Mouse (Mus musculus): ENCODE measurements around the gene Cyp27b1. TPM values are rescaled to one million over a fixed set of nuclear protein-coding genes. Genes with fewer than 3 reads are reported as not detected.

The Cyp27b1 gene
- polyA plus RNA-seq, 1 experiment from 2014 or later, result not detected

DNA sequence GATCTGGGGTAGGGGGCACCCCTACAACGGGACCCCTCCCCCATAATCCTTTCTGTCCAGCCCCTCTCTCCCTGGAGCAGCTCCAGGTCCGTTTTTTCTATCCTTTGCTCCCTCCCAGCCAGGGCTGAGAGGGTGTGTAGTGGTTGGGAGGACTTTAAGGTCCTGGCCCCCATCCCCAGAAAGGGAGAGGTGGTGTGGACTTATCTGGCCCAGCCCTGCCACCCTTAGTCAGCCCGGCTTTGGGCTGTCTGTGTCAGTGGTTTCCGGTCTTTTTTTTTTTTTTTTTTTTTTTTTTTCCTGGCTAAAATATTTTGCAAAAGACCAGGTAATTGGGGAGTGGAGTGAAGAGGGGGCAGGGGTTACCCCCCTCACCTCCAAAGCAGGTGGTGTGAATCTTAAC is 44.7 kb downstream of the Cyp27b1 start:
- H3K4me2 ChIP-seq (replicated peaks; ENCODE audit: low read depth), result no peak overlapping the region
- H3K36me3 ChIP-seq (ENCODE audit: control insufficient read depth, insufficient read depth), result peaks cover 28% of the 10 kb centered on the region
- no peak for TF ChIP-seq CTCF (IDR thresholded peaks at IDR 0.05; ENCODE audit: low read depth)
- no peak overlapping the region for H3K4me3 ChIP-seq (ENCODE audit: low read depth, low read length)
- ATAC-seq, result no peak
- no peaks in the 10 kb centered on the region for H3K9me3 ChIP-seq (ENCODE audit: control insufficient read depth)
- H3K27me3 ChIP-seq (replicated peaks; ENCODE audit: control insufficient read depth, insufficient read depth, low read length), result peaks cover 43% of the 10 kb centered on the region
- H3K4me1 ChIP-seq (replicated peaks; ENCODE audit: control insufficient read depth, insufficient read depth, low read length), result no peaks in the 10 kb centered on the region; the same call in 1 of the 2 replicates
- no peak overlapping the region for H3K27ac ChIP-seq (ENCODE audit: low read depth, low read length)
- H3K9ac ChIP-seq (ENCODE audit: low read depth, low read length), result no peak overlapping the region
- WGBS, result 40% methylated on average over 4 of the region's 4 CpGs

DNA sequence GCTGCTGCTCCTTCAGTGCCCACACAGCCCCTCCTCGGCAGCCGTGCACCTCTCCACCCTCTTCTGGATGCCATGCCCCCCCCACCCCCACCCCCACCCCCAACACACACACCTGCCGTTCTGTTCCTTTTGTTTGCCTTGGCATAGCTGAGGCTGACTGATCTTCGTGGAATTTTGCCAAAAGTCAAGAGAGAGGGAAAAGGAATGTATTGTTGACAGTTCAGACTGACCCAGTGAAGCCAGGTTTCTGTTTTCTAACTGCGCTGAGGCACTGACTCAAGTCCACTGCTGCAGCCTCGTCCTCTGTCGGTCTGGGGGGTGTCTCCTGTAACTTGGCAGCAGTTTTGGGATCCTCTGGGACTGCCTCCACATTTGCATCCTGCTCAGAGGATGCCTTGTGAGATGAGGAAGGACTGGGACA is 46.3 kb downstream of the Cyp27b1 start:
- no peak for ATAC-seq
- H3K9me3 ChIP-seq (ENCODE audit: control insufficient read depth), result no peaks in the 10 kb centered on the region
- H3K9ac ChIP-seq (ENCODE audit: low read depth, low read length), result no peak overlapping the region
- H3K4me2 ChIP-seq (replicated peaks; ENCODE audit: low read depth), result no peak overlapping the region
- TF ChIP-seq CTCF (IDR thresholded peaks at IDR 0.05; ENCODE audit: low read depth), result no peak
- H3K4me3 ChIP-seq (ENCODE audit: low read depth, low read length), result no peak overlapping the region
- H3K27me3 ChIP-seq (replicated peaks; ENCODE audit: control insufficient read depth, insufficient read depth, low read length), result peaks cover 33% of the 10 kb centered on the region
- H3K36me3 ChIP-seq (ENCODE audit: control insufficient read depth, insufficient read depth), result peaks cover 45% of the 10 kb centered on the region
- 24% methylated on average over 6 of the region's 7 CpGs for WGBS
- no peak overlapping the region for H3K27ac ChIP-seq (ENCODE audit: low read depth, low read length)
- no peaks in the 10 kb centered on the region; the same call in 1 of the 2 replicates for H3K4me1 ChIP-seq (replicated peaks; ENCODE audit: control insufficient read depth, insufficient read depth, low read length)

DNA sequence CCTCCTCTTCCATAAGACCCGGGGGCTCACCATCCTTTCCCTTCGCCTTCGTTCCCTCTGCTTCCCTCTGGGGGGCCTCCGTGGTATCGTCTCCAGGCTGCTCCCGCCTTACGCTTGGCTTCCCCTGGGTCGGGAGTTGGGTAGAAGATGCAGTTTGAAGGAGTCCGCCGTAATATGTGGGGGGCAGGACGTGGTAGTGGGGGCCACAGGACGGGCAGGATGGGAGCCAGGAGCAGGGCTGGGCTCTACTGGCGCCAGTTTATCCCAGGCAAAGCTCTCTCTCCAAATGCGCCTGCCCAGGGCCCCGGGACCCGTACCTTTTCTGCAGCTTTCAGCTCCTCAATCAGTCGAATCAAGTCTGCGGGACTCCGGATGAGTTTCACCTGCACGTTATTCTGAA is 50.5 kb downstream of the Cyp27b1 start:
- Histone ChIP-seq H3K36me3 (ENCODE audit: control insufficient read depth, insufficient read depth) (peaks cover 55% of the 10 kb centered on the region), H3K4me3 (ENCODE audit: low read depth, low read length) (no peak overlapping the region), H3K27me3 (replicated peaks; ENCODE audit: control insufficient read depth, insufficient read depth, low read length) (no peaks in the 10 kb centered on the region), H3K9ac (ENCODE audit: low read depth, low read length) (no peak overlapping the region), H3K9me3 (ENCODE audit: control insufficient read depth) (no peaks in the 10 kb centered on the region), H3K4me2 (replicated peaks; ENCODE audit: low read depth) (no peak overlapping the region), H3K4me1 (replicated peaks; ENCODE audit: control insufficient read depth, insufficient read depth, low read length) (no peaks in the 10 kb centered on the region), H3K27ac (ENCODE audit: low read depth, low read length) (no peak overlapping the region)
- 86% methylated on average over 20 of the region's 20 CpGs for WGBS
- no peak for ATAC-seq
- TF ChIP-seq CTCF (IDR thresholded peaks at IDR 0.05; ENCODE audit: low read depth), result no peak

DNA sequence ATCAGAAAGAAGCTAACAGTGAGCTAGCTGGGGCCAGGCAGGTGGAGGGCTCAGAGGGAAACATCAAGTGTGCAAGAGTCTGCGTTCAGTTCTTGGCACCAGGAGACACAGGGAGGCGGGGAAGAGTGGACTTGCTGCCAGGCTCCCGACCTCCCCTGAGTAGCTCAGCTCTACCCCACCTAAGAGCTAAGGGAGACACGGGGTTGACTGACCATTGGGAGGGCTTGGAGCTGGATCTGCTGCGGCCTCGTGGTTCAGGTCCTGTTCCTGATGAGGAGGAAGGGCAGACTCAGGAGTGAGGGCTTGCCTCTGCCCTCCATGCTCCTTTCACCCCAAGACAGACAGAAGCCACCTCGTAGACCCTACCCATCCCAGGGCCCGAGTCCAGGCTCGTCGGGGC is 51.1 kb downstream of the Cyp27b1 start:
- H3K4me1 ChIP-seq (replicated peaks; ENCODE audit: control insufficient read depth, insufficient read depth, low read length), result no peaks in the 10 kb centered on the region
- TF ChIP-seq CTCF (IDR thresholded peaks at IDR 0.05; ENCODE audit: low read depth), result no peak
- H3K27ac ChIP-seq (ENCODE audit: low read depth, low read length), result no peak overlapping the region
- no peak overlapping the region for H3K9ac ChIP-seq (ENCODE audit: low read depth, low read length)
- no peaks in the 10 kb centered on the region for H3K27me3 ChIP-seq (replicated peaks; ENCODE audit: control insufficient read depth, insufficient read depth, low read length)
- ATAC-seq, result no peak
- no peaks in the 10 kb centered on the region for H3K9me3 ChIP-seq (ENCODE audit: control insufficient read depth)
- H3K4me3 ChIP-seq (ENCODE audit: low read depth, low read length), result no peak overlapping the region
- 90% methylated on average over 10 of the region's 10 CpGs for WGBS
- H3K4me2 ChIP-seq (replicated peaks; ENCODE audit: low read depth), result no peak overlapping the region
- peaks cover 55% of the 10 kb centered on the region for H3K36me3 ChIP-seq (ENCODE audit: control insufficient read depth, insufficient read depth)

DNA sequence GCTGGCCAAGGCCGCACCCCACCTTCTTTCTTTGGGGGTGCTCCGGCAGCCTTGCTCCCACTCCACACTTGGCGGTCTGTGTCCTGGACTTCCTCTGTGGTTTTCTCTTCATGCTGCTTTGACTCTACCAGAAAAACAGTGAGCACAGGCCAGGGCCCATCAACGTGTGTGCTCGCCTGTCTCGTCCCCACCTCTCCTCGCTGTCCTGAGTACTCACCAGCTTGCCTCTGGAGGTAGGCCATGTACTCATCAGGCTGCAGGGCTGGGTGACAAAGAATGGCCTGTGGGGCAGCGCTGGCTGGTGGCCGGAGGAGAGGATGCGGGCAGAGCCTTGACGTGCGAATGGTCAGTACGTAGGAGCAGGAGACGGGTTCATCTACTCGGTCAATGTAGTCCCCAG is 51.8 kb downstream of the Cyp27b1 start:
- H3K4me2 ChIP-seq (replicated peaks; ENCODE audit: low read depth), result no peak overlapping the region
- no peak for ATAC-seq
- no peak overlapping the region for H3K9ac ChIP-seq (ENCODE audit: low read depth, low read length)
- WGBS, result 91% methylated on average over 15 of the region's 15 CpGs
- no peaks in the 10 kb centered on the region for H3K9me3 ChIP-seq (ENCODE audit: control insufficient read depth)
- H3K36me3 ChIP-seq (ENCODE audit: control insufficient read depth, insufficient read depth), result peaks cover 56% of the 10 kb centered on the region
- no peak overlapping the region for H3K27ac ChIP-seq (ENCODE audit: low read depth, low read length)
- no peak for TF ChIP-seq CTCF (IDR thresholded peaks at IDR 0.05; ENCODE audit: low read depth)
- no peak overlapping the region for H3K4me3 ChIP-seq (ENCODE audit: low read depth, low read length)
- no peaks in the 10 kb centered on the region for H3K4me1 ChIP-seq (replicated peaks; ENCODE audit: control insufficient read depth, insufficient read depth, low read length)
- H3K27me3 ChIP-seq (replicated peaks; ENCODE audit: control insufficient read depth, insufficient read depth, low read length), result no peaks in the 10 kb centered on the region

DNA sequence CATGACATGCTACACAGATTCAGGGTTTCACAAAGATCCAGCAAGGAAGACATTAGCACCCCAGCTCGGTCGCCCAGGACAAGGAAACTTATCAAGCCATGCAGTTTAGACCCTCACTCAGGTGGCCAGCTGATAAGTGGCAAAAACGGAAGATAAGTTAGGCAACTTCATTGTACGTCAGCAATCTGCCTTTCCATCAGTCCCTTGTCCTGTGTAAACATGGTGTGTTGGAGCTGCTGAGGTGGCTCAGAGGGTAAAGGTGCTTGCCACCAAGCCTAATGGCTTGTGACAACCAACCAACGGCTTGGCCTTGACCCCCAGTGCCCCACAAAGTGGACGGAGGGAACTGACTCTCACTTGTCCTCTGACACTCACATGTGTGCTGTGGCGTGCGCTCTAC is 52.4 kb downstream of the Cyp27b1 start:
- no peak overlapping the region for H3K27ac ChIP-seq (ENCODE audit: low read depth, low read length)
- no peak overlapping the region for H3K4me3 ChIP-seq (ENCODE audit: low read depth, low read length)
- H3K9ac ChIP-seq (ENCODE audit: low read depth, low read length), result no peak overlapping the region
- H3K36me3 ChIP-seq (ENCODE audit: control insufficient read depth, insufficient read depth), result peaks cover 54% of the 10 kb centered on the region
- ATAC-seq, result peak; percentile 70
- H3K4me1 ChIP-seq (replicated peaks; ENCODE audit: control insufficient read depth, insufficient read depth, low read length), result no peaks in the 10 kb centered on the region
- 54% methylated on average over 8 of the region's 8 CpGs for WGBS
- no peaks in the 10 kb centered on the region for H3K9me3 ChIP-seq (ENCODE audit: control insufficient read depth)
- H3K27me3 ChIP-seq (replicated peaks; ENCODE audit: control insufficient read depth, insufficient read depth, low read length), result no peaks in the 10 kb centered on the region
- H3K4me2 ChIP-seq (replicated peaks; ENCODE audit: low read depth), result no peak overlapping the region
- TF ChIP-seq CTCF (IDR thresholded peaks at IDR 0.05; ENCODE audit: low read depth), result no peak

DNA sequence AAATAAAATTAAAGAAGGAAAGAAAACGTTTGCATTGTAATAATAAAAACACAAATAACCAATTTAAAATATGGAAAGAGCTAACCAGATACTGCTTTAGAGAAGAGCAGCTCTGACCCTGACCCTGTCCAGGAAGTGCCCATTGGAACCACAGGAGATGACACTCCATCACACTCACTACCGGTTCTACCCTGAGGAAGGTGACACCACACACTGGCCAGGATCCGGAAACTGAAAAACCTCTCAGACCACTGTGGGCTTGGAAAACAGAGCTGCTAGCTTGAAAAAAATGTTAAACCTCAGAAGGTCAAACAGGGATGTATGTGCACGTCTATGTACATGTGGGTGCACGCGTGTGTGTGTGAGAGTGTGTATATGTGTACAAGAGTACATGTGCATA is 53.1 kb downstream of the Cyp27b1 start:
- Histone ChIP-seq H3K4me1 (replicated peaks; ENCODE audit: control insufficient read depth, insufficient read depth, low read length) (no peaks in the 10 kb centered on the region), H3K27ac (ENCODE audit: low read depth, low read length) (no peak overlapping the region; the same call in 1 of the 2 replicates), H3K27me3 (replicated peaks; ENCODE audit: control insufficient read depth, insufficient read depth, low read length) (no peaks in the 10 kb centered on the region), H3K36me3 (ENCODE audit: control insufficient read depth, insufficient read depth) (peaks cover 47% of the 10 kb centered on the region), H3K4me2 (replicated peaks; ENCODE audit: low read depth) (no peak overlapping the region), H3K4me3 (ENCODE audit: low read depth, low read length) (no peak overlapping the region), H3K9me3 (ENCODE audit: control insufficient read depth) (no peaks in the 10 kb centered on the region), H3K9ac (ENCODE audit: low read depth, low read length) (no peak overlapping the region)
- 85% methylated on average over 6 of the region's 6 CpGs for WGBS
- TF ChIP-seq CTCF (IDR thresholded peaks at IDR 0.05; ENCODE audit: low read depth), result no peak
- no peak for ATAC-seq

MicroRNAs within 50 kb of the gene (microRNA counts, 519-probe panel; counts per million panel counts)
- not detected for microRNA mmu-miR-546

Small RNA genes lying within 50 kb of the gene (microRNA-seq; reads per million reads assigned to microRNA genes)
- not detected for gene Mir546

Other genes with a start within 250 kb of the Cyp27b1 start
- gene Atp23, start 146.9 kb upstream of the Cyp27b1 start, polyA plus RNA-seq (2015; fragmentation: Nextera tagmentation; extraction: Ambion mirVana), result 7.7 and 8.0 TPM in 2 replicates
- gene Ctdsp2, start 69.5 kb upstream of the Cyp27b1 start, polyA plus RNA-seq (2015; fragmentation: Nextera tagmentation; extraction: Ambion mirVana), result 43.1 and 46.7 TPM in 2 replicates
- gene Avil, start 47.5 kb upstream of the Cyp27b1 start, polyA plus RNA-seq (2015; fragmentation: Nextera tagmentation; extraction: Ambion mirVana), result 0.20 and 0.52 TPM in 2 replicates
- 42.4 and 43.7 TPM in 2 replicates for gene Tsfm, start 17.4 kb upstream of the Cyp27b1 start, polyA plus RNA-seq (2015; fragmentation: Nextera tagmentation; extraction: Ambion mirVana)
- gene Mettl1, start 6.8 kb upstream of the Cyp27b1 start, polyA plus RNA-seq (2015; fragmentation: Nextera tagmentation; extraction: Ambion mirVana), result 19.8 and 22.1 TPM in 2 replicates
- gene Eef1akmt3, start 6.7 kb upstream of the Cyp27b1 start, polyA plus RNA-seq (2015; fragmentation: Nextera tagmentation; extraction: Ambion mirVana), result 0.16 and 0.17 TPM in 2 replicates
- 0.91 and 1.1 TPM in 2 replicates for gene March9, start 11.9 kb downstream of the Cyp27b1 start, polyA plus RNA-seq (2015; fragmentation: Nextera tagmentation; extraction: Ambion mirVana)
- gene Cdk4, start 15.3 kb downstream of the Cyp27b1 start, polyA plus RNA-seq (2015; fragmentation: Nextera tagmentation; extraction: Ambion mirVana), result 500 and 515 TPM in 2 replicates
- 264 and 300 TPM in 2 replicates for gene Tspan31, start 22.0 kb downstream of the Cyp27b1 start, polyA plus RNA-seq (2015; fragmentation: Nextera tagmentation; extraction: Ambion mirVana)
- 0.07 and 0.20 TPM in 2 replicates for gene Agap2, start 27.0 kb downstream of the Cyp27b1 start, polyA plus RNA-seq (2015; fragmentation: Nextera tagmentation; extraction: Ambion mirVana)
- gene Os9, start 72.9 kb downstream of the Cyp27b1 start, polyA plus RNA-seq (2015; fragmentation: Nextera tagmentation; extraction: Ambion mirVana), result 113 and 116 TPM in 2 replicates
- 29.4 and 34.1 TPM in 2 replicates for gene B4galnt1, start 117.0 kb downstream of the Cyp27b1 start, polyA plus RNA-seq (2015; fragmentation: Nextera tagmentation; extraction: Ambion mirVana)
- 0.52 and 0.65 TPM in 2 replicates for gene Slc26a10, start 132.4 kb downstream of the Cyp27b1 start, polyA plus RNA-seq (2015; fragmentation: Nextera tagmentation; extraction: Ambion mirVana)
- gene Arhgef25, start 141.8 kb downstream of the Cyp27b1 start, polyA plus RNA-seq (2015; fragmentation: Nextera tagmentation; extraction: Ambion mirVana), result 14.4 and 15.1 TPM in 2 replicates
- 22.2 and 24.6 TPM in 2 replicates for gene Dtx3, start 147.5 kb downstream of the Cyp27b1 start, polyA plus RNA-seq (2015; fragmentation: Nextera tagmentation; extraction: Ambion mirVana)
- gene Pip4k2c, start 163.3 kb downstream of the Cyp27b1 start, polyA plus RNA-seq (2015; fragmentation: Nextera tagmentation; extraction: Ambion mirVana), result 43.0 and 47.0 TPM in 2 replicates
- 2.7 and 3.7 TPM in 2 replicates for gene Kif5a, start 215.1 kb downstream of the Cyp27b1 start, polyA plus RNA-seq (2015; fragmentation: Nextera tagmentation; extraction: Ambion mirVana)
- 143 and 147 TPM in 2 replicates for gene Dctn2, start 218.1 kb downstream of the Cyp27b1 start, polyA plus RNA-seq (2015; fragmentation: Nextera tagmentation; extraction: Ambion mirVana)
- gene Mbd6, start 240.8 kb downstream of the Cyp27b1 start, polyA plus RNA-seq (2015; fragmentation: Nextera tagmentation; extraction: Ambion mirVana), result 8.7 and 12.8 TPM in 2 replicates

Measured in intestine, postnatal 0 days (tissue).